Mouse (Mus musculus) spleen, postnatal 4 days (tissue): ENCODE measurements around the gene Ccr1l1.

Experiments used
- DNase-seq, 2 experiments: peaks; one replicate each; pipeline ENCODE4 v3.0.0; 2022; ENCODE audit warnings: low spot score in 2 of 2

Gene Ccr1l1

DNA sequence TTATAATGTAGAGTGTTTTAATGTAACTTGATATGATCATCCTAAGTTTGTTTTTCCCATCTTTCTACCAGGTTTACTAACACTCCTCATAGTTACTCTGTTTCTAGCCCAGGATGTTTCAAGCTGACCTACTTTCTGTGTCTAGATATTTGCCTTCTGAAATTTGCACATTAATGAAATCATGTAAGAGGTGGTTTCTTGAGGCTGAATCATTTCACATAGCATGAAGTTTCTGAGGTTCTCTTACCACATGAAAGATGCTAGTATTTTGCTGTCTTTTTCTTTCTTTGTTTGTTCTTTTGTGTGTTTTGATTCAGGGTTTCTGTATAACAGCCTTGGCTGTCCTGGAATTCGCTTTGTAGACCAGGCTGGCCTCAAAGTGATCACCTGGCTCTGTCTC, 18.0 kb downstream of the Ccr1l1 start:
- no peak for DNase-seq

GRCm38 (mm10) chr9:123957911-123958413, 20.2 kb downstream of the Ccr1l1 start:
- DNase-seq, result peak in 1 of 2 experiments; percentile 35

- DNase-seq, result no peak
Observed at GRCm38 (mm10) chr9:123956892-123957291, 21.3 kb downstream of the Ccr1l1 start.

- no peak for DNase-seq
Observed at GRCm38 (mm10) chr9:123953551-123953950, 24.7 kb downstream of the Ccr1l1 start.

GRCm38 (mm10) chr9:123951176-123951575, 27.0 kb downstream of the Ccr1l1 start:
- no peak for DNase-seq

- no peak for DNase-seq
Observed at GRCm38 (mm10) chr9:123949432-123949831, 28.8 kb downstream of the Ccr1l1 start.

DNA sequence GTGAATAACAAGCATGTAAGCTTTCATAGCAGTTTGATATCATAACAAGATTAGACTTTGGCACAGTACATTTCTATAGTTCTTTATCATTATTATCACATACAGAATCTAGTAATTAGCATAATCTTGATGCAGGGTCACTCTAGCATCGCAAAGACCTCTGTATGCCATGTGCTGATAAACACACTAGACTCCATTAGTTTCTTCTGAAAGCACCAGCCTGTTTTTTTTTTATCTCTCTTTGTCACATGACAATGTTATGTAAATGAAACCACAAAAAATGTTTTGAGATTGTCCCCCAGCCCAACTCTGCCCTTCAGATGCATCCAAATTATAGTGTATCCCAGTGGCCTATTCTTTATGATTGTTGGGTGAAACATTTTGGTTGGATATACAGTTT, 30.4 kb downstream of the Ccr1l1 start:
- no peak for DNase-seq

- DNase-seq, result no peak
Observed at GRCm38 (mm10) chr9:123942025-123942424, 36.2 kb downstream of the Ccr1l1 start.

DNA sequence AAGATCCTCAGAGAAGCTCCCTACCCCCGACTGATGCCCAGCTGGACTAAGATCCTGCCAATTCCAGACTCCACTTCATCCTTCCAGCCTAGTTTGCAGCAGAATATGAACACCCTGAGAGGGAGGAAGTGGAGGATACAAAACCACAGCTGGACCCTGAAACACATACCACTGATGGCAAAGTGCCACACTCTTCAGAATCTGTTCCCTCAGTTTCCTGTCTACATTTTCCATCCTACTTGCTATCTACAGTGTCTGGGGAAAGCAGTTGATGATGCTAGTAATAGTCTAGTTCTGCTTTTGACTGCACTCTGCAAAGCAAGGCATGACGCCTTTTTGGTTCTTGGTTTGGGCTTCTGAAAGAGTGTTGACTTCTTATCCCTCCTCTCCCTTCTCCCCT, 36.9 kb downstream of the Ccr1l1 start:
- no peak for DNase-seq

DNA sequence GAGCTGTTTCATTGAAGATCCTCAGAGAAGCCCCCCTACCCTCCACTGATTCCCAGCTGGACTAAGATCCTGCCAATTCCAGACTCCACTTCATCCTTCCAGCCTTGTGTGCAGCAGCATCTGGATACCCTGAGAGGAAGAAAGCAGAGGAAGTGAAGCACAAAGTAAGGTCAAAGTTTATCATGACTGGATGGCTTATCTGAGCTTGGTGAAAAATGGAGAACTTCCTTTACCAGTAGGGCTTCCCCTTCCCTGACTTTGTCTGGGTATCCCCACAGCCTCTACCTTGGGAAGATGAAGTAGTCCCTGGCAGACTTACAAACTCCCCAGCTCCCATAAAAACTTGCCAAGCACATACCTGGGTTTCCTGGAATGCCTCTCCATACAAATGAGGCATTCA, 37.6 kb downstream of the Ccr1l1 start:
- no peak for DNase-seq

DNA sequence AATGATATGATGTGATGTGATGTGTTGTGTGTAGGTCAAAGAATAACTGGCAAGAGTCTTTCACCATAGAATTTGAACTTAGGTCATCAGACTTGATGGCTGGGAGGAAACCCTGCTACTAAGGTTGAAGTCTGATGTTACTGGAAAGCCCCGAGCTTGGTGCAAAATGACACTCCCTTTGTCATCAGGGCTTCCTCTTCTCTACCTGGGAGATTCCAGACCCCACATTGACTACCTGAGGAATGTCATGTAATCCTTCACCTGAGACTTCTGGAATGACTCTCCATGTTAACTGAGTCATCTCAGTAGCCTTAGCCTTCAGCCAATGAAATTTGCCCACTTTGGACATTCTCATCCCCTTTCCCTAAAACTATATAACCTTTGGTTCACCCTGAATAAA, 38.0 kb downstream of the Ccr1l1 start:
- no peak for DNase-seq

DNA sequence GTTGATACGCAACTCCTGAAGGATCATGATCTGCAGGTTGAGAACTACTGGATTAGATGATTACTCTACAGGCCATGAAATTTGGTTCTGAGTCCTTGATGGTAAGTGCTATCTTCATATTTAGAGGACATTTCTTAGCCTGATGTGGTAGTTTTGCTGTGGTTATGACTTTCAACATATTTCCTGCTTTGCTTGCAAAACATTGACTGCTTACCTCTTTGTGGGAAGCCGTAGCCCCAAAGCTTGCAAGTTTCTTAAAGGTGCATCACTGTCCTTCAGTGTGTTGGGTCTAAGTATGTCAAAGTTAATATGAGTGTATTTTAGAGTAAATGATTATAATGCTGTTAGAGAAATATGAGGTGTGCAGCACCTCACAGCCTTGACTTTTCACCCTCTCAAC, 40.2 kb downstream of the Ccr1l1 start:
- DNase-seq, result no peak

- no peak for DNase-seq
Observed at GRCm38 (mm10) chr9:123936604-123937280, 41.5 kb downstream of the Ccr1l1 start.

- DNase-seq, result no peak
Observed at GRCm38 (mm10) chr9:123935776-123936175, 42.4 kb downstream of the Ccr1l1 start.

- no peak for DNase-seq
Observed at GRCm38 (mm10) chr9:123935346-123935745, 42.9 kb downstream of the Ccr1l1 start.

GRCm38 (mm10) chr9:123933716-123934445, 44.3 kb downstream of the Ccr1l1 start:
- no peak for DNase-seq

- no peak for DNase-seq
Observed at GRCm38 (mm10) chr9:123932911-123933675, 45.1 kb downstream of the Ccr1l1 start.

GRCm38 (mm10) chr9:123931761-123932700, 46.2 kb downstream of the Ccr1l1 start:
- peak in 1 of 2 experiments; percentile 26 for DNase-seq

- no peak for DNase-seq
Observed at GRCm38 (mm10) chr9:123930926-123931325, 47.3 kb downstream of the Ccr1l1 start.

DNA sequence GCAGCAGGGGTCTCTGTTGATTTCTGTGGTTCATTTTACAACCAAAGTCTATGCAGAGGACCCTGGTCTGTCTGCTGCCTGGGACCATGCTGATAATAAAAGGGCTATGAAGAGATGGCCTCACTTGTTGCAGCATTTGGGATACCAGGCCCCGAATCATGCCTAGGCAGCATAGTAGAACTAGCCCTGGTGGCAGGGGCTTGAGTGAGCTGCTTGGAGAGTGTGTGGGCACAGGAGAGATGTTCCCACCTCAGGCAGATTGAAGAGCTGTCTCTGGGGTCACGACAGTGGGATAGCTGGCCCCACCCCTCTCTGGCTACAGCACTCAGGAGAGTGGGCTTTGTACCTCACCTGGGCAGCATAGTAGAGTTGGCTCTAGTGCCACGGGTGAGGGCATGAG, 47.7 kb downstream of the Ccr1l1 start:
- peak in 1 of 2 experiments; percentile 67 for DNase-seq

- no peak for DNase-seq
Observed at GRCm38 (mm10) chr9:123929936-123930335, 48.3 kb downstream of the Ccr1l1 start.
